Mouse (Mus musculus) lung, postnatal 0 days (tissue): ENCODE measurements around the gene Kat8. TPM values are rescaled to one million over a fixed set of nuclear protein-coding genes. Genes with fewer than 3 reads are reported as not detected.

Source experiments
- ATAC-seq: fragments of 200-750 bp; cut with Nextera tagmentation; 2 replicates; pipeline ENCODE4 v1.8.0; 2017; ENCODE audit warnings: moderate library complexity
- DNase-seq: peaks from one replicate; pipeline ENCODE4 v3.0.0-alpha.2; 2016; ENCODE audit warnings: low spot score
- H3K27ac ChIP-seq: fragments of 300-500 bp; sonication (generic); 2 replicates; pipeline ENCODE4 v1.5.1; 2014; ENCODE audit warnings: antibody characterized with exemption, mild to moderate bottlenecking, low read length, mixed read lengths
- H3K27me3 ChIP-seq: fragments of 300-500 bp; sonication (generic); replicated peaks from 2 replicates; pipeline ENCODE4 v1.6.1; 2014; ENCODE audit warnings: low read length, mixed read lengths; ENCODE audit not compliant: insufficient read depth
- H3K36me3 ChIP-seq: fragments of 300-500 bp; sonication (generic); 2 replicates; pipeline ENCODE4 v1.6.1; 2014; ENCODE audit warnings: low read length, mixed read lengths; ENCODE audit not compliant: insufficient read depth
- H3K4me1 ChIP-seq: fragments of 300-500 bp; sonication (generic); 2 replicates; pipeline ENCODE4 v1.6.1; 2014; ENCODE audit warnings: antibody characterized with exemption, low read depth, low read length, mixed read lengths; ENCODE audit not compliant: insufficient read depth
- H3K4me2 ChIP-seq: fragments of 300-500 bp; sonication (generic); replicated peaks from 2 replicates; pipeline ENCODE4 v1.6.1; 2014; ENCODE audit warnings: low read depth, mild to moderate bottlenecking, low read length, moderate library complexity, mixed read lengths
- H3K4me3 ChIP-seq: fragments of 300-500 bp; sonication (generic); 2 replicates; pipeline ENCODE4 v1.5.1; 2014; ENCODE audit warnings: low read depth, low read length
- H3K9ac ChIP-seq: fragments of 300-500 bp; sonication (generic); replicated peaks from 2 replicates; pipeline ENCODE4 v1.6.1; 2014; ENCODE audit warnings: low read depth, mild to moderate bottlenecking
- H3K9me3 ChIP-seq: fragments of 300-500 bp; sonication (generic); 2 replicates; pipeline ENCODE4 v1.6.1; 2016; ENCODE audit warnings: low read length, mixed read lengths
- CTCF ChIP-seq: IDR thresholded peaks from 2 replicates; pipeline ENCODE4 v1.5.1; 2016; ENCODE audit warnings: antibody characterized with exemption, mild to moderate bottlenecking
- EP300 ChIP-seq: IDR thresholded peaks from 2 replicates; pipeline ENCODE4 v1.6.1; 2016; ENCODE audit warnings: antibody characterized with exemption, mild to moderate bottlenecking, control low read depth
- WGBS: fragments of 180-500 bp; shearing (Covaris S2); extraction: QIAGEN DNeasy Blood & Tissue Kit; methylation state at CpG from one replicate; pipeline ENCODE4 v1.1.7; 2014; 5-methylcytosine and 5-hydroxymethylcytosine counted together
- polyA plus RNA-seq: library from polyadenylated mRNA; unstranded; fragments of >200 nt; fragmentation: Nextera tagmentation; extraction: Ambion mirVana; gene quantifications from 2 replicates; pipeline ENCODE4 v1.2.1, GENCODE M21; 2015

Gene Kat8
- polyA plus RNA-seq, 1 experiment from 2014 or later, result 21.1 TPM

GRCm38 (mm10) chr7:127925252-127925651, 12.9 kb downstream of the Kat8 start:
- Histone ChIP-seq H3K9ac (no peak overlapping the region), H3K4me2 (no peak overlapping the region), H3K9me3 (no peaks in the 10 kb centered on the region), H3K4me3 (no peak overlapping the region), H3K36me3 (0 out of 2 replicates have a peak, but pooled peaks cover 12% of the 10 kb centered on the region), H3K27ac (peak overlapping the region; percentile 95), H3K27me3 (no peaks in the 10 kb centered on the region), H3K4me1 (peaks cover 4% of the 10 kb centered on the region; the same call in 1 of the 2 replicates)
- DNase-seq (peak; percentile 95), ATAC-seq (peak; percentile 84)
- 65% methylated on average over 5 of the region's 5 CpGs for WGBS
- TF ChIP-seq CTCF (no peak), EP300 (peak; percentile 95)

- no peak for TF ChIP-seq EP300
- no peak for TF ChIP-seq CTCF
- Histone ChIP-seq H3K4me3 (peak overlapping the region; percentile 8; the same call in 1 of the 2 replicates), H3K27me3 (no peaks in the 10 kb centered on the region), H3K4me1 (peaks cover 4% of the 10 kb centered on the region; the same call in 1 of the 2 replicates), H3K9me3 (no peaks in the 10 kb centered on the region), H3K9ac (0 out of 2 replicates have a peak overlapping the region, but pooled peaks have one; percentile 16), H3K36me3 (0 out of 2 replicates have a peak, but pooled peaks cover 12% of the 10 kb centered on the region), H3K27ac (peak overlapping the region; percentile 95), H3K4me2 (peak overlapping the region; percentile 63)
- ATAC-seq (no peak), DNase-seq (no peak)
- 71% methylated on average over 8 of the region's 8 CpGs for WGBS
Measured at GRCm38 (mm10) chr7:127926066-127926465, 13.8 kb downstream of the Kat8 start.

- Histone ChIP-seq H3K4me2 (peak overlapping the region; percentile 63), H3K27ac (peak overlapping the region; percentile 95), H3K9ac (0 out of 2 replicates have a peak overlapping the region, but pooled peaks have one; percentile 8), H3K27me3 (no peaks in the 10 kb centered on the region), H3K4me3 (0 out of 2 replicates have a peak overlapping the region, but pooled peaks have one; percentile 53), H3K9me3 (no peaks in the 10 kb centered on the region), H3K36me3 (0 out of 2 replicates have a peak, but pooled peaks cover 12% of the 10 kb centered on the region), H3K4me1 (peaks cover 8% of the 10 kb centered on the region; the same call in 1 of the 2 replicates)
- ATAC-seq, result no peak
- TF ChIP-seq CTCF (no peak), EP300 (no peak)
- no peak for DNase-seq
- 66% methylated on average over 11 of the region's 11 CpGs for WGBS
Measured at GRCm38 (mm10) chr7:127926846-127927245, 14.5 kb downstream of the Kat8 start.

GRCm38 (mm10) chr7:127927726-127928125, 15.4 kb downstream of the Kat8 start:
- no peak for TF ChIP-seq EP300
- H3K4me1 ChIP-seq, result peaks cover 4% of the 10 kb centered on the region; the same call in 1 of the 2 replicates
- 0 out of 2 replicates have a peak, but pooled peaks cover 12% of the 10 kb centered on the region for H3K36me3 ChIP-seq
- H3K9me3 ChIP-seq, result no peaks in the 10 kb centered on the region
- ATAC-seq, result no peak
- no peak for DNase-seq
- H3K4me3 ChIP-seq, result peak overlapping the region; percentile 53
- peak overlapping the region; percentile 63 for H3K4me2 ChIP-seq
- 70% methylated on average over 11 of the region's 11 CpGs for WGBS
- H3K9ac ChIP-seq, result peak overlapping the region; percentile 82
- H3K27ac ChIP-seq, result peak overlapping the region; percentile 95
- no peaks in the 10 kb centered on the region for H3K27me3 ChIP-seq

- Histone ChIP-seq H3K9me3 (no peaks in the 10 kb centered on the region), H3K27ac (peak overlapping the region; percentile 95), H3K4me1 (peaks cover 4% of the 10 kb centered on the region; the same call in 1 of the 2 replicates), H3K27me3 (no peaks in the 10 kb centered on the region), H3K36me3 (0 out of 2 replicates have a peak, but pooled peaks cover 10% of the 10 kb centered on the region), H3K9ac (peak overlapping the region; percentile 82), H3K4me2 (peak overlapping the region; percentile 63), H3K4me3 (peak overlapping the region; percentile 53)
- WGBS, result 36% methylated on average over 5 of the region's 5 CpGs
- TF ChIP-seq CTCF (peak; percentile 45), EP300 (peak; percentile 21; the same call in 1 of the 2 replicates)
- peak; percentile 74 for DNase-seq
- peak; percentile 23 for ATAC-seq
Measured at GRCm38 (mm10) chr7:127928596-127928995, 16.3 kb downstream of the Kat8 start.

- ATAC-seq (peak; percentile 42), DNase-seq (peak; percentile 94)
- 22% methylated on average over 6 of the region's 6 CpGs for WGBS
- Histone ChIP-seq H3K9me3 (no peaks in the 10 kb centered on the region), H3K4me3 (peak within 1 kb of the TSS; percentile 53), H3K4me1 (peaks cover 4% of the 10 kb centered on the region; the same call in 1 of the 2 replicates), H3K27me3 (no peaks in the 10 kb centered on the region), H3K4me2 (peak within 1 kb of the TSS; percentile 63), H3K36me3 (0 out of 2 replicates have a peak, but pooled peaks cover under 1% of the 10 kb centered on the region), H3K9ac (peak within 1 kb of the TSS; percentile 82), H3K27ac (peak within 1 kb of the TSS; percentile 95)
- TF ChIP-seq CTCF (no peak), EP300 (peak; percentile 45; the same call in 1 of the 2 replicates)
Measured at GRCm38 (mm10) chr7:127929923-127930322, 17.6 kb downstream of the Kat8 start, which contains the start of gene Prss8. TSS of gene Prss8 (minus strand) at chr7:127930104.
